Mouse (Mus musculus): Measurements from ENCODE around the gene Tmtc2.

- TF ChIP-seq CTCF (IDR thresholded peaks at IDR 0.05; ENCODE audit: insufficient read depth, low read depth, low read length) = no peak
- TF ChIP-seq POLR2A (IDR thresholded peaks at IDR 0.05; ENCODE audit: insufficient read depth, low read depth, low read length) = no peak
These were observed 420.5 kb downstream of the Tmtc2 start for GRCm38 (mm10) chr10:105153789-105154188.

Data from olfactory bulb, adult 2 months (tissue).